Mouse (Mus musculus) c-Kit-positive CD71-positive TER-119-positive erythroid progenitor cells, embryonic 14.5 days (primary cell): ENCODE results near the gene Upf3b.
A peak's percentile ranks its signal among the peaks of the same experiment; 100 is the strongest.

ENCODE experiments used
- DNase-seq: peaks from one replicate; pipeline ENCODE4 v3.0.0-alpha.2; 2013; ENCODE audit warnings: low spot score

Gene Upf3b

GRCm38 (mm10) chrX:37076651-37077050, 33.5 kb downstream of the Upf3b start:
- no peak for DNase-seq

GRCm38 (mm10) chrX:37074262-37074892, 35.7 kb downstream of the Upf3b start:
- DNase-seq = peak; percentile 42

GRCm38 (mm10) chrX:37068766-37069165, 41.4 kb downstream of the Upf3b start:
- DNase-seq = no peak

- no peak for DNase-seq
Measured at GRCm38 (mm10) chrX:37067299-37067698, 42.8 kb downstream of the Upf3b start.

- DNase-seq = no peak
Measured at GRCm38 (mm10) chrX:37063902-37064301, 46.2 kb downstream of the Upf3b start.

GRCm38 (mm10) chrX:37048890-37049823, 61.0 kb downstream of the Upf3b start:
- no peak for DNase-seq

- DNase-seq = no peak
Measured at GRCm38 (mm10) chrX:37048066-37048889, 61.8 kb downstream of the Upf3b start, which contains the start of gene Sowahd. TSS of gene Sowahd (plus strand) at chrX:37048845.

- peak; percentile 29 for DNase-seq
Measured at GRCm38 (mm10) chrX:37042726-37043125, 67.4 kb downstream of the Upf3b start.
